In the genomic region with DNA sequence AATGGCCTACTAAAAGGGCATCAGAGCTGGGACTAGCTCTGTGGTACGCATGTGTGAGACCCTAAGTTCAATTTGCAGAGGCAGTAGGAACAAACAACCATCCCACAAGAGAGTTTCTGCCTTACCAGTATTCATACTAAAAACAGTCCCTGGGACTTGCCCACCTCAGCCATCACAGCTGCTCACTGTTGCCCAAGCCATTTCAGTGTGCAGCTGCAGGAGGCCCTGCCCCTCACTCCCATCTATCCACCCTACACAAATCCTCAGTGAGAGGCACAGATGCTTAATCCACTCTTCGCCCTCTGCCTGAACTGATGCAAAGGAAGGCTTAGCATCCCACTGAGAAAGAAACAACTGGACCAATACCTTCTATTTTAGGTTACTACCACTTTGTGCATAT, we compare ENCODE assay signal across 24 mouse cellular contexts.
"Had no signal": no experiment of that assay in that cellular context is flagged by ENCODE, and none has a peak within 500 bp of the region (broad histone marks: within the 10 kb centered on the region; RNA-seq: fewer than 3 reads in every experiment).

No protein-coding gene starts in this region.

- H3K9ac ChIP-seq: heart, embryonic 12.5 days; hindbrain, embryonic 13.5 days; hindbrain, embryonic 15.5 days; intestine, embryonic 15.5 days; limb, embryonic 12.5 days had no signal

- H3K4me3 ChIP-seq: gastrocnemius, adult 2 months; heart, adult 2 months; heart, embryonic 10.5 days; heart, embryonic 12.5 days; hindbrain, embryonic 10.5 days; hindbrain, embryonic 13.5 days; hindbrain, embryonic 15.5 days; intestine, embryonic 15.5 days; layer of hippocampus, adult 2 months; left cerebral cortex, adult 2 months; limb, embryonic 10.5 days; limb, embryonic 12.5 days had no signal

- H3K36me3 ChIP-seq: heart, embryonic 10.5 days; heart, embryonic 12.5 days; hindbrain, embryonic 10.5 days; hindbrain, embryonic 13.5 days; hindbrain, embryonic 15.5 days; intestine, embryonic 15.5 days; limb, embryonic 10.5 days; limb, embryonic 12.5 days had no signal

- ATAC-seq: inflammation-experienced regulatory T-cells, adult 6 months; intestine, embryonic 15.5 days; intestine, postnatal 0 days had no signal

- H3K4me1 ChIP-seq: hindbrain, embryonic 10.5 days; hindbrain, embryonic 13.5 days; hindbrain, embryonic 15.5 days; intestine, embryonic 15.5 days had no signal

- H3K27me3 ChIP-seq: heart, embryonic 12.5 days; hindbrain, embryonic 13.5 days; hindbrain, embryonic 15.5 days; intestine, embryonic 15.5 days; limb, embryonic 12.5 days had no signal

- DNase-seq: gastrocnemius, adult 2 months; gastrocnemius, postnatal 10 days; gastrocnemius, postnatal 25 days; heart, adult 2 months; heart, postnatal 10 days; heart, postnatal 4 days; kidney, adult 18-20 months; kidney, adult 8-10 months; kidney, postnatal 10 days; kidney, postnatal 25 days; kidney, postnatal 4 days; liver had no signal

- H3K27ac ChIP-seq: gastrocnemius, adult 2 months; heart, adult 2 months; heart, embryonic 10.5 days; hindbrain, embryonic 10.5 days; hindbrain, embryonic 13.5 days; hindbrain, embryonic 15.5 days; intestine, embryonic 15.5 days; layer of hippocampus, adult 2 months; left cerebral cortex, adult 2 months; limb, embryonic 10.5 days; limb, embryonic 12.5 days had no signal

- H3K9me3 ChIP-seq: heart, embryonic 10.5 days; heart, embryonic 12.5 days; hindbrain, embryonic 10.5 days; hindbrain, embryonic 13.5 days; hindbrain, embryonic 15.5 days; intestine, embryonic 15.5 days; limb, embryonic 10.5 days; limb, embryonic 12.5 days had no signal

- H3K4me2 ChIP-seq: heart, embryonic 12.5 days; hindbrain, embryonic 13.5 days; hindbrain, embryonic 15.5 days; intestine, embryonic 15.5 days; limb, embryonic 12.5 days had no signal
